Mouse (Mus musculus) left cerebral cortex, postnatal 4 days (tissue): Measurements from ENCODE around the gene Dcun1d2. TPM values are rescaled to one million over a fixed set of nuclear protein-coding genes. Genes with fewer than 3 reads are reported as not detected.

Experiments
- DNase-seq: peaks from one replicate; pipeline ENCODE4 v3.0.0-alpha.2; 2022
- intact Hi-C: fragments of 180-260 bp; cut with DNase I; formaldehyde crosslinking; loops from one replicate; pipeline ENCODE4 v1.15.1; 2025
- total RNA-seq, 2 experiments: library from RNA; stranded (reverse); gene quantifications; 2 replicates each; pipeline ENCODE4 v1.2.3; 2021

Gene Dcun1d2
- total RNA-seq, 2 experiments from 2014 or later = 27.6 to 31.2 TPM

DNA sequence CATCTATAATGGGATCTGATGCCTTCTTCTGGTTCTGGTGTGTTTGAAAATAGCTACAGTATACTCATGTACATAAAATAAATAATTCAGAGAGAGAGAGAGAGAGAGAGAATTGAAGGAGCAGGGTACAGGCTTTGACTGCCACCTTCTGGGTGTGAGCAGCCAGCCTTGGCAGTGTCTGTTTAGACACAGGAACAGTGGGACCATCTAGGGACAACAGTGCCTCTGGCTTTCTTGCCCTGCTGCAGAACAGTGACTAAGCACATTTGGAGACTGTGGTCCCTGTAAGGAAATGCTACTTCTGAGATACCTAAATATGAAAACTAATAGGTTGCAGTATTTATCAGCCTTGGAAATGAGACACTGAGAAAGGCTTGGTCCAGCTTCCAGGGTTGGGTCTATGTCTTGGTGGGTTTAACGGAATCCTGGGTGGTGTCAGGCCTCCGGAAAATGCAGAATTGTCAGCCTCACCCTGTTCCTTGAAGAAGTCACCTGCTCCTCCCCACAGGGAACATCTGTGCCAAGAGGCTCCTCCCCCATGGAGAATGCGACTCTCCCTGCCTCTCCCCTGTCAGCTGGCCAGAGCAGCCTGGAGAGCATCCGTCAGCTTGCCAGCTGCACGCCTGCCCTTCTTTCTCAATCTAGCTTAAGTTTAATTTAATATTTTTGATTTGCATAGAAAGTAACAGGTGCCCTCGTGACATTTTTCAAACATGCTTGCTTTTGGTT lies 79.1 kb downstream of the Dcun1d2 start:
- DNase-seq = no peak
- intact Hi-C loops = no loop called here

DNA sequence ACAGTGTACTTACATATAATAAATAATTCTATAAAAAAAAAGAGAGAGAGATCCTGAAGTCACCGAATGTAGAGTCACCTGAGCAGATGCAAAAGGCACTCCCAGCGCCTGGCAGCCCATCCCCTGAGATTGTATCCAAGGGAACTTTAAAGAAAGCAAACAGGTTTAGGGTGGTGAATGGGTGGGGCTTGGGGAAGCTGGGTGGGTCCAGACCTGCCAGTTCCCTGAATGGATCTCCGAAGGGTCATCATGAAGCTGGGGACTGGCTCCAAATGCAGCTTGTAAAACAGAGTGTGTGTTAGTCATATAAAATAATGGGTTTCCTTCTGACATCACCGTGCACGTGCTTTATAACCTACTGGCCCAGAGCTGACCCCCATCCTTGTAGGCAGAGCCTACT lies 81.6 kb downstream of the Dcun1d2 start:
- intact Hi-C loops = no loop called here
- no peak for DNase-seq

Other genes with a start within 250 kb of the Dcun1d2 start
- not detected for gene Proz, start 227.2 kb downstream of the Dcun1d2 start, total RNA-seq
- 10 to 100 TPM; 31.5 to 33.8 TPM for gene Pcid2, start 182.7 kb downstream of the Dcun1d2 start, total RNA-seq
- 10 to 100 TPM; 67.0 to 67.3 TPM for gene Cul4a, start 182.5 kb downstream of the Dcun1d2 start, total RNA-seq
- 100 to 1,000 TPM; 241 to 259 TPM for gene Lamp1, start 129.0 kb downstream of the Dcun1d2 start, total RNA-seq
- gene Grtp1, start 87.5 kb downstream of the Dcun1d2 start, total RNA-seq = 1 to 10 TPM; 7.8 to 8.9 TPM
- 1 to 10 TPM; 1.8 to 1.9 TPM for gene Adprhl1, start 34.0 kb downstream of the Dcun1d2 start, total RNA-seq
- gene Tmco3, start 59 bp upstream of the Dcun1d2 start, total RNA-seq = 10 to 100 TPM; 38.4 to 42.9 TPM
- gene Tfdp1, start 50.6 kb upstream of the Dcun1d2 start, total RNA-seq = 10 to 100 TPM; 82.6 to 88.1 TPM
- not detected for gene Atp4b, start 108.7 kb upstream of the Dcun1d2 start, total RNA-seq
- not detected for gene Grk1, start 117.0 kb upstream of the Dcun1d2 start, total RNA-seq
- gene Tmem255b, start 147.1 kb upstream of the Dcun1d2 start, total RNA-seq = 1 to 10 TPM; 3.9 to 4.6 TPM
- gene Gas6, start 206.4 kb upstream of the Dcun1d2 start, total RNA-seq = 10 to 100 TPM; 81.2 to 85.8 TPM